Mouse (Mus musculus) kidney, embryonic 14.5 days (tissue): Measurements from ENCODE around the gene Slc16a10. TPM values are rescaled to one million over a fixed set of nuclear protein-coding genes. Genes with fewer than 3 reads are reported as not detected.

Source experiments
- ATAC-seq: fragments of 200-750 bp; cut with Nextera tagmentation; 2 replicates; pipeline ENCODE4 v1.8.0; 2017; ENCODE audit warnings: moderate number of reproducible peaks, mild to moderate bottlenecking, moderate TSS enrichment, moderate library complexity; ENCODE audit not compliant: low FRiP score, low TSS enrichment
- H3K27ac ChIP-seq: fragments of 300-500 bp; sonication (generic); 2 replicates; pipeline ENCODE4 v1.5.1; 2014; ENCODE audit warnings: low read depth, mild to moderate bottlenecking, low read length, moderate library complexity, mixed read lengths
- H3K27me3 ChIP-seq: fragments of 300-500 bp; sonication (generic); 2 replicates; pipeline ENCODE4 v1.6.1; 2014; ENCODE audit warnings: mild to moderate bottlenecking, low read length; ENCODE audit not compliant: control insufficient read depth, insufficient read depth
- H3K36me3 ChIP-seq: fragments of 300-500 bp; sonication (generic); 2 replicates; pipeline ENCODE4 v1.6.1; 2014; ENCODE audit warnings: low read length, mixed read lengths; ENCODE audit not compliant: control insufficient read depth, insufficient read depth
- H3K4me1 ChIP-seq: fragments of 300-500 bp; sonication (generic); 2 replicates; pipeline ENCODE4 v1.6.1; 2014; ENCODE audit warnings: low read length, mixed read lengths; ENCODE audit not compliant: control insufficient read depth, insufficient read depth
- H3K4me2 ChIP-seq: fragments of 300-500 bp; sonication (generic); replicated peaks from 2 replicates; pipeline ENCODE4 v1.6.1; 2014; ENCODE audit warnings: low read depth, mild to moderate bottlenecking, low read length
- H3K4me3 ChIP-seq: fragments of 300-500 bp; sonication (generic); 2 replicates; pipeline ENCODE4 v1.5.1; 2014; ENCODE audit warnings: mild to moderate bottlenecking, low read length
- H3K9ac ChIP-seq: fragments of 300-500 bp; sonication (generic); 2 replicates; pipeline ENCODE4 v1.6.1; 2014; ENCODE audit warnings: low read depth, mild to moderate bottlenecking, low read length, moderate library complexity
- H3K9me3 ChIP-seq: fragments of 300-500 bp; sonication (generic); 2 replicates; pipeline ENCODE4 v1.6.1; 2016; ENCODE audit warnings: low read length; ENCODE audit not compliant: control insufficient read depth
- WGBS: fragments of 180-500 bp; shearing (Covaris S2); extraction: QIAGEN DNeasy Blood & Tissue Kit; methylation state at CpG from one replicate; pipeline ENCODE4 v1.1.7; 2014; 5-methylcytosine and 5-hydroxymethylcytosine counted together
- polyA plus RNA-seq: library from polyadenylated mRNA; unstranded; fragments of >200 nt; fragmentation: Nextera tagmentation; extraction: Ambion mirVana; gene quantifications from 2 replicates; pipeline ENCODE4 v1.2.1, GENCODE M21; 2014

Gene Slc16a10
- polyA plus RNA-seq, 1 experiment from 2014 or later, result 9.2 TPM

- Histone ChIP-seq H3K36me3 (no peaks in the 10 kb centered on the region), H3K4me2 (no peak overlapping the region), H3K27me3 (no peaks in the 10 kb centered on the region), H3K27ac (no peak overlapping the region), H3K4me3 (no peak overlapping the region), H3K9ac (no peak overlapping the region), H3K9me3 (peaks cover 6% of the 10 kb centered on the region), H3K4me1 (no peaks in the 10 kb centered on the region)
- 61% methylated on average over 4 of the region's 4 CpGs for WGBS
- no peak for ATAC-seq
Measured at GRCm38 (mm10) chr10:39991155-39991554, 150.9 kb downstream of the Slc16a10 start.

- no peak within 1 kb of the TSS for H3K4me2 ChIP-seq
- H3K4me1 ChIP-seq, result no peaks in the 10 kb centered on the region
- no peak for ATAC-seq
- no peak within 1 kb of the TSS for H3K9ac ChIP-seq
- WGBS, result 87% methylated on average over 12 of the region's 12 CpGs
- no peak within 1 kb of the TSS for H3K4me3 ChIP-seq
- no peaks in the 10 kb centered on the region for H3K9me3 ChIP-seq
- no peak within 1 kb of the TSS for H3K27ac ChIP-seq
- H3K27me3 ChIP-seq, result no peaks in the 10 kb centered on the region
- no peaks in the 10 kb centered on the region for H3K36me3 ChIP-seq
Measured at GRCm38 (mm10) chr10:39986466-39986865, 155.6 kb downstream of the Slc16a10 start, which contains the start of gene Mfsd4b5. Gene Mfsd4b5 (minus strand): TSS chr10:39986646.

Other genes starting within 250 kb of the Slc16a10 start
- 2.9 and 5.6 TPM in 2 replicates for gene Mfsd4b4, start 243.0 kb downstream of the Slc16a10 start, polyA plus RNA-seq
- gene Mfsd4b2, start 215.3 kb downstream of the Slc16a10 start, polyA plus RNA-seq, result not detected in 2 replicates
- gene Mfsd4b3, start 182.1 kb downstream of the Slc16a10 start, polyA plus RNA-seq, result 0.17 and 0.79 TPM in 2 replicates
- gene Mfsd4b5, start 155.6 kb downstream of the Slc16a10 start, polyA plus RNA-seq, result 0.43 and 0.80 TPM in 2 replicates
- 0.40 and 1.5 TPM in 2 replicates for gene Mfsd4b1, start 117.0 kb downstream of the Slc16a10 start, polyA plus RNA-seq
- 82.7 and 98.1 TPM in 2 replicates for gene Rpf2, start 104.8 kb upstream of the Slc16a10 start, polyA plus RNA-seq
- gene Gtf3c6, start 115.8 kb upstream of the Slc16a10 start, polyA plus RNA-seq, result 147 and 190 TPM in 2 replicates
- 78.8 and 80.9 TPM in 2 replicates for gene Amd1, start 159.9 kb upstream of the Slc16a10 start, polyA plus RNA-seq
- 6.7 and 10.8 TPM in 2 replicates for gene Cdk19, start 197.3 kb upstream of the Slc16a10 start, polyA plus RNA-seq